Mouse (Mus musculus) heart, adult 2 months (tissue): ENCODE measurements around the gene Cd4.

Experiments used
- CTCF ChIP-seq: fragments of 200-600 bp; IDR thresholded peaks from 2 replicates; pipeline ENCODE4 v1.8.1; 2022; ENCODE audit warnings: antibody characterized with exemption, mild to moderate bottlenecking, moderate library complexity
- POLR2A ChIP-seq: fragments of 200-500 bp; IDR thresholded peaks from 2 replicates; pipeline ENCODE4 v1.6.1; 2011; ENCODE audit warnings: mild to moderate bottlenecking, low read depth, low read length, control low read depth; ENCODE audit not compliant: insufficient read depth

DNA sequence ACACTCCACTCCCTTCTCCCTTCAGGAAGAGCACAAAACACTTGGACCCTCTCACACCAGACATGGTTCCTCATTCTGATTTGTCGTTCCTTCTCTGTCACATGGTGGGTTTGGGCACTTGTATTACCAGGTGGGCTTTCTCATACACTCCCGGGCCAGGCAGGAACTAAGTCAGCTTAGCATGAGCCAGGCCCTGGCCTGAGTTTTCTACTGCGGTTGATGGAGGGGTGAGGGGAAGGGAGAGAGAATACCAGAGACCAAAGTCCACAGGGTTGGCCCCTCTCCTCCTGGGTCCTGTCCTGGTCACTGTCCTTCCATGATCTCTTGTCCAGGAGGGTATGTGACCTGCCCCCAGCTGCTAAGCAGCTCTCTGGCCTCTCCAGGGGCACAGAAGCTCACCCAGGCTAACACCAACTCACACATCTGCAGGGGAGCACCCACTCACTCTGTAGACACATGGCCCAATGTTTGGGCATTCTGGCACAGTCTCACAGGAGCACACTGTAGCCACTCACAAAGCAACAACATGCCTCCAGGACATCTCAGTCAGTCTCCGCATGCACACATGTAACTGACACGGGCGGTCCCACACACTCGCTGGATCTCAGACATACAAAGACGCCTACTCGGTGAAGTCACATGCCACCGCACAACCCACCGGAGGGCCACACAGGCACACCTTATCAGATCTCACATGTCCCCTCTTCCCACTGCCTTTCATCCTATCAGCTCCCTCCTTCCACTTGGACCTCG is 28.1 kb upstream of the Cd4 start:
- TF ChIP-seq POLR2A = no peak
- TF ChIP-seq CTCF = no peak
